Mouse (Mus musculus) cerebellum, adult 9-11 months (tissue): ENCODE measurements around the gene Slc44a5.

ENCODE experiments used
- DNase-seq: peaks from one replicate; pipeline ENCODE4 v3.0.0; 2022

The Slc44a5 gene

DNA sequence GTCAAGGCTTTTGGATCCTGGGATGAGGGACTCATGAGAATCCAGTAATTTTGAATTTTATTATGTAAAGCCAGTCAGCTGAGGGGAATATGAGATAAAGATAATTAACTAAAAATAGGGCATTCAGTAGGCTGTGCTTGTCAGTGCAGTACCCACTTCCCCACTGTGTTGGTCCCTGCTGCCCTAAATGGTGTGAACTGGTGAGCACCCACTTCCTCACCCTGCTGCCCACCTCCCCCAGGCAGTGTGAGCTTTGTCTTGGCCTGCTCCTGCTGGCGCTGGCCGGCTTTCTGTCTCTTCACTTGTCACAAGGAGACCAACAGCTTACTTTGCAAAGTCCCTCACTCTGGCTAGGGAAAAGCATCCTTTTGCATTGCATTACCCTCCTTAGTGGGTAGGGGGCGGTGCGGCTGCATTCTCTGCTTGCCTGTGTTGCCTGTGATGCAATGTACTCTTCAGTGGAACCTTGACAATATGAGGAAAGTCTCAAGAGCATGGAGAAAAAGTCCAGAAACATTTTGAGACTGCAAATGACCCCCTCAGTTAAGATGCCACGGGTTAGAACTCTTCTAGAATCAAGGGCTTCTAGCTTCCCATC, 344.5 kb downstream of the Slc44a5 start:
- no peak for DNase-seq
